ENCODE assay signal across 19 mouse cellular contexts in the genomic region with DNA sequence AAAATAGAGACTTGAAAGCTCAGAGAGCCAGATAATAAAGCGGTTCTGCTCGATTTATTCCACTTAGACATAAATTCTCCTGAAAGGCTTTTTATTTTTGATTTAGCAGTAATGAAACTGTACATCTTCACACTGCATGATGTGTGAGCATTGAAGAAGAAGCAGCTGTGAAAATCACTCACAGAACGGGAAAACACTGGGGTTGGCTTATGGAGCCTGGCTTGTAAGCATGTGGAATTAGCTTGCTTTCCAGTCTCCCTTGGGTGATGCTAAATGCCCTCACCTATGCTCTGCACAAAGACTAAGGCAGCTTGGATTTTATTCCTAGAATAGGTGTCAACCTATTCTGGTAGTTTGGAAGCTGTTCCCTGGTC.
A peak's percentile ranks its signal among the peaks of the same experiment; 100 is the strongest.
DNase-seq lines count a peak whose midpoint lies in the region; ATAC-seq and TF ChIP-seq lines count a peak whose summit lies in the region.
"Had no signal": no experiment of that assay in that cellular context is flagged by ENCODE, and none has a peak within 500 bp of the region (broad histone marks: within the 10 kb centered on the region; RNA-seq: fewer than 3 reads in every experiment).

No protein-coding gene starts in this region.

- no peaks in the 10 kb centered on the region for H3K36me3 ChIP-seq in kidney, embryonic 15.5 days
- no peaks in the 10 kb centered on the region for H3K36me3 ChIP-seq in stomach, embryonic 15.5 days
- no peaks in the 10 kb centered on the region for H3K36me3 ChIP-seq in hindbrain, embryonic 16.5 days (ENCODE audit: control insufficient read depth, insufficient read depth, low read length)
- H3K36me3 ChIP-seq in midbrain, embryonic 11.5 days (ENCODE audit: control insufficient read depth, insufficient read depth, low read length), result no peaks in the 10 kb centered on the region
- H3K36me3 ChIP-seq: forebrain, embryonic 15.5 days; heart, embryonic 15.5 days; hindbrain, embryonic 13.5 days had no signal

- no peak overlapping the region for H3K4me3 ChIP-seq in kidney, embryonic 15.5 days (replicated peaks)
- H3K4me3 ChIP-seq in stomach, embryonic 15.5 days (replicated peaks), result no peak overlapping the region
- no peak overlapping the region for H3K4me3 ChIP-seq in hindbrain, embryonic 16.5 days (ENCODE audit: low read length)
- H3K4me3 ChIP-seq in midbrain, embryonic 11.5 days (ENCODE audit: low read depth, low read length), result no peak overlapping the region
- H3K4me3 ChIP-seq: forebrain, embryonic 15.5 days; heart, adult 2 months; heart, embryonic 15.5 days; hindbrain, embryonic 13.5 days had no signal

- H3K4me2 ChIP-seq in kidney, embryonic 15.5 days, result no peak overlapping the region
- no peak overlapping the region for H3K4me2 ChIP-seq in stomach, embryonic 15.5 days
- no peak overlapping the region for H3K4me2 ChIP-seq in hindbrain, embryonic 16.5 days (ENCODE audit: low read length)
- H3K4me2 ChIP-seq in midbrain, embryonic 11.5 days, result no peak overlapping the region
- H3K4me2 ChIP-seq: forebrain, embryonic 15.5 days; heart, embryonic 11.5 days; heart, embryonic 15.5 days; hindbrain, embryonic 13.5 days had no signal

- no peak for TF ChIP-seq CTCF in Patski (IDR thresholded peaks at IDR 0.05)

- CTCF ChIA-PET in Patski (lab: Charles Lee), result interaction anchor here (0.7 to 3.6 kb wide), 10 partner anchors 10 to 349 kb away, joined by 3 to 19 read pairs (median 6); no protein-coding TSS in a partner anchor

- DNase-seq in frontal cortex, postnatal 14 days (ENCODE audit: low spot score in 2 of 2), result no peak
- no peak for DNase-seq in kidney, postnatal 10 days
- DNase-seq in Patski (ENCODE audit: low read depth, low spot score), result peak; percentile 57
- DNase-seq in midbrain, embryonic 11.5 days (ENCODE audit: low spot score, missing footprints), result no peak
- DNase-seq: adrenal gland, postnatal 14 days; cerebellum, adult 18-20 months; cerebellum, adult 9-11 months; gastrocnemius, postnatal 14 days; heart, adult 2 months; heart, postnatal 14 days had no signal

- 35% methylated on average over 3 of the region's 3 CpGs for whole genome bisulfite sequencing in kidney, embryonic 15.5 days
- WGBS in stomach, embryonic 15.5 days, result 40% methylated on average over 3 of the region's 3 CpGs
- 68% methylated on average over 3 of the region's 3 CpGs for WGBS in hindbrain, embryonic 16.5 days
- WGBS in midbrain, embryonic 11.5 days, result 86% methylated on average over 3 of the region's 3 CpGs

- H3K9me3 ChIP-seq in kidney, embryonic 15.5 days (replicated peaks), result no peaks in the 10 kb centered on the region
- H3K9me3 ChIP-seq in stomach, embryonic 15.5 days, result no peaks in the 10 kb centered on the region
- no peaks in the 10 kb centered on the region for H3K9me3 ChIP-seq in hindbrain, embryonic 16.5 days (ENCODE audit: control insufficient read depth, low read length)
- H3K9me3 ChIP-seq in midbrain, embryonic 11.5 days (ENCODE audit: control insufficient read depth, low read length), result no peaks in the 10 kb centered on the region
- H3K9me3 ChIP-seq: forebrain, embryonic 15.5 days; heart, embryonic 15.5 days; hindbrain, embryonic 13.5 days had no signal

- H3K4me1 ChIP-seq in kidney, embryonic 15.5 days, result peaks cover 31% of the 10 kb centered on the region
- H3K4me1 ChIP-seq in stomach, embryonic 15.5 days, result no peaks in the 10 kb centered on the region
- H3K4me1 ChIP-seq in hindbrain, embryonic 16.5 days (ENCODE audit: control insufficient read depth, insufficient read depth, low read depth, low read length), result no peaks in the 10 kb centered on the region
- no peaks in the 10 kb centered on the region for H3K4me1 ChIP-seq in midbrain, embryonic 11.5 days (ENCODE audit: control insufficient read depth, insufficient read depth, low read length)
- H3K4me1 ChIP-seq: forebrain, embryonic 15.5 days; heart, embryonic 15.5 days; hindbrain, embryonic 13.5 days had no signal

- no peaks in the 10 kb centered on the region for H3K27me3 ChIP-seq in kidney, embryonic 15.5 days
- no peaks in the 10 kb centered on the region for H3K27me3 ChIP-seq in Patski
- H3K27me3 ChIP-seq in stomach, embryonic 15.5 days (replicated peaks), result no peaks in the 10 kb centered on the region
- no peaks in the 10 kb centered on the region for H3K27me3 ChIP-seq in hindbrain, embryonic 16.5 days (replicated peaks; ENCODE audit: control insufficient read depth, insufficient read depth, low read length)
- no peaks in the 10 kb centered on the region for H3K27me3 ChIP-seq in midbrain, embryonic 11.5 days (ENCODE audit: control insufficient read depth, insufficient read depth, low read length)
- H3K27me3 ChIP-seq: forebrain, embryonic 15.5 days; heart, embryonic 15.5 days; hindbrain, embryonic 13.5 days had no signal

- no peak overlapping the region for H3K9ac ChIP-seq in kidney, embryonic 15.5 days
- H3K9ac ChIP-seq in stomach, embryonic 15.5 days, result no peak overlapping the region
- no peak overlapping the region; the same call in 1 of the 2 replicates for H3K9ac ChIP-seq in hindbrain, embryonic 16.5 days (ENCODE audit: low read depth, low read length)
- no peak overlapping the region for H3K9ac ChIP-seq in midbrain, embryonic 11.5 days (ENCODE audit: low read length)
- H3K9ac ChIP-seq: forebrain, embryonic 15.5 days; heart, embryonic 15.5 days; hindbrain, embryonic 13.5 days had no signal

- peak; percentile 67 for ATAC-seq in frontal cortex, adult (ENCODE audit: low TSS enrichment)
- ATAC-seq in kidney, embryonic 15.5 days (replicated peaks; ENCODE audit: low FRiP score), result peak; percentile 57
- peak; percentile 63 for ATAC-seq in Patski
- ATAC-seq in stomach, embryonic 15.5 days (ENCODE audit: insufficient read depth, low FRiP score, low read depth), result no peak
- no peak for ATAC-seq in hindbrain, embryonic 16.5 days
- ATAC-seq in midbrain, embryonic 11.5 days (ENCODE audit: low FRiP score), result no peak
- ATAC-seq: activated CD4-positive, CD25-positive, alpha-beta regulatory T cell, adult 4 months; forebrain, embryonic 15.5 days had no signal

- in situ Hi-C loops in Patski (cut with MboI; ENCODE audit: low pct_unique_long_range_greater_than_20kb), result loop anchor here (10.0 kb wide), 1 partner anchor 769 kb away; no protein-coding TSS in a partner anchor

- POLR2A ChIA-PET in Patski (lab: Charles Lee), result interaction anchor here (0.9 kb wide), 1 partner anchor 9 kb away, joined by 3 read pairs; no protein-coding TSS in a partner anchor

- H3K27ac ChIP-seq in kidney, embryonic 15.5 days, result peak overlapping the region; percentile 79
- peak overlapping the region; percentile 14; the same call in 1 of the 2 replicates for H3K27ac ChIP-seq in stomach, embryonic 15.5 days
- H3K27ac ChIP-seq in hindbrain, embryonic 16.5 days (ENCODE audit: low read depth, low read length), result no peak overlapping the region
- H3K27ac ChIP-seq in midbrain, embryonic 11.5 days (ENCODE audit: low read depth, low read length), result no peak overlapping the region
- H3K27ac ChIP-seq: forebrain, embryonic 15.5 days; heart, adult 2 months; heart, embryonic 15.5 days; hindbrain, embryonic 13.5 days had no signal

Comparison
In these comparisons a context has a peak if more than half of its experiments do, and no peak if none do; other contexts are left out.
1. ATAC-seq: peak in frontal cortex, adult (single experiment), kidney, embryonic 15.5 days (single experiment) and Patski (single experiment); none in stomach, embryonic 15.5 days (single experiment), hindbrain, embryonic 16.5 days (single experiment) and midbrain, embryonic 11.5 days (single experiment).
2. H3K27ac ChIP-seq: peak in kidney, embryonic 15.5 days (single experiment) and stomach, embryonic 15.5 days (single experiment); none in hindbrain, embryonic 16.5 days (single experiment) and midbrain, embryonic 11.5 days (single experiment).